Mouse (Mus musculus): Measurements from ENCODE around the gene Nfatc2. TPM values are rescaled to one million over a fixed set of nuclear protein-coding genes. Genes with fewer than 3 reads are reported as not detected.

Gene Nfatc2
- polyA plus RNA-seq (2015; fragmentation: Nextera tagmentation; extraction: Ambion mirVana): 1.6 TPM in 2 replicates

GRCm38 (mm10) chr2:168601491-168602386 is at the start of gene Nfatc2:
TSS of gene Nfatc2 (minus strand) at chr2:168601657.
- peak; percentile 90 for ATAC-seq (ENCODE audit: low read depth)
- WGBS: under 1% methylated on average over 49 of the region's 56 CpGs
- Histone ChIP-seq H3K4me2 (ENCODE audit: low read depth, low read length) (peak within 1 kb of the TSS; percentile 77), H3K4me3 (ENCODE audit: low read length) (peak within 1 kb of the TSS; percentile 45), H3K4me1 (replicated peaks; ENCODE audit: control insufficient read depth, insufficient read depth, low read length) (peaks cover 30% of the 10 kb centered on the region), H3K27ac (ENCODE audit: low read length) (no peak within 1 kb of the TSS), H3K9ac (ENCODE audit: low read length) (peak within 1 kb of the TSS; percentile 49), H3K27me3 (ENCODE audit: control insufficient read depth, insufficient read depth, low read depth, low read length) (peaks cover 25% of the 10 kb centered on the region), H3K9me3 (ENCODE audit: control insufficient read depth, low read length) (no peaks in the 10 kb centered on the region), H3K36me3 (ENCODE audit: control insufficient read depth, insufficient read depth, low read length) (no peaks in the 10 kb centered on the region)

DNA sequence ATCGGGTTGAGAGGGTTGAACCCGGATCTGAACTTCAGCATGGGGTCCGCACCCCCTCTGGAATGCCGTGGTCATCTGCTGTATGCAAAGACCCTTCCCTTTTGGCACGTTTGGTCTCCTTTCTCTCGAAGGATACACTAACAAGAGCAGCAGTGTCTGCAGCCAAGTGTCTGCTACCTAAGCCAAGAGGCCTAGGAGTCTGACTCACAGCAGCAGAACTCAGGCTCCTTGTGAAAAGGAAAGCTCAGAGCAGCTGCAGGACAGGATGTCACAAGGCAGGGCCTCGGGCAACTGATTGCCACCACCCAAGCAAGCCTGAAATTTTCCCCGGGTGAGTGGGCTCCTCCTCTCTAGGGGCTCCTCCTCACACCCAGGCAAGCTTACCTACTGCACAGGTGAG is 46.7 kb upstream of the Nfatc2 start:
- H3K36me3 ChIP-seq (ENCODE audit: control insufficient read depth, insufficient read depth, low read length): no peaks in the 10 kb centered on the region
- 68% methylated on average over 8 of the region's 8 CpGs for WGBS
- ATAC-seq (ENCODE audit: low read depth): no peak

GRCm38 (mm10) chr2:168644855-168645254 is 43.4 kb upstream of the Nfatc2 start:
- Histone ChIP-seq H3K27me3 (ENCODE audit: control insufficient read depth, insufficient read depth, low read depth, low read length) (no peaks in the 10 kb centered on the region), H3K27ac (ENCODE audit: low read length) (no peak overlapping the region), H3K4me2 (ENCODE audit: low read depth, low read length) (no peak overlapping the region), H3K9me3 (ENCODE audit: control insufficient read depth, low read length) (no peaks in the 10 kb centered on the region), H3K4me1 (replicated peaks; ENCODE audit: control insufficient read depth, insufficient read depth, low read length) (no peaks in the 10 kb centered on the region), H3K9ac (ENCODE audit: low read length) (no peak overlapping the region), H3K4me3 (ENCODE audit: low read length) (no peak overlapping the region), H3K36me3 (ENCODE audit: control insufficient read depth, insufficient read depth, low read length) (no peaks in the 10 kb centered on the region)
- WGBS: 71% methylated on average over 6 of the region's 6 CpGs
- no peak for ATAC-seq (ENCODE audit: low read depth)

More for the DNA sequence above, 46.7 kb upstream of the Nfatc2 start:
- Histone ChIP-seq H3K4me2 (ENCODE audit: low read depth, low read length) (no peak overlapping the region), H3K27ac (ENCODE audit: low read length) (no peak overlapping the region), H3K27me3 (ENCODE audit: control insufficient read depth, insufficient read depth, low read depth, low read length) (no peaks in the 10 kb centered on the region), H3K4me3 (ENCODE audit: low read length) (no peak overlapping the region), H3K9me3 (ENCODE audit: control insufficient read depth, low read length) (no peaks in the 10 kb centered on the region), H3K9ac (ENCODE audit: low read length) (no peak overlapping the region), H3K4me1 (replicated peaks; ENCODE audit: control insufficient read depth, insufficient read depth, low read length) (no peaks in the 10 kb centered on the region)

- Histone ChIP-seq H3K27ac (ENCODE audit: low read length) (no peak overlapping the region), H3K4me1 (replicated peaks; ENCODE audit: control insufficient read depth, insufficient read depth, low read length) (no peaks in the 10 kb centered on the region), H3K4me2 (ENCODE audit: low read depth, low read length) (no peak overlapping the region), H3K9ac (ENCODE audit: low read length) (no peak overlapping the region), H3K9me3 (ENCODE audit: control insufficient read depth, low read length) (no peaks in the 10 kb centered on the region), H3K36me3 (ENCODE audit: control insufficient read depth, insufficient read depth, low read length) (no peaks in the 10 kb centered on the region), H3K27me3 (ENCODE audit: control insufficient read depth, insufficient read depth, low read depth, low read length) (no peaks in the 10 kb centered on the region), H3K4me3 (ENCODE audit: low read length) (no peak overlapping the region)
- ATAC-seq (ENCODE audit: low read depth): no peak
- WGBS: 84% methylated on average over 20 of the region's 20 CpGs
Measured at GRCm38 (mm10) chr2:168643524-168644177, 42.2 kb upstream of the Nfatc2 start.

DNA sequence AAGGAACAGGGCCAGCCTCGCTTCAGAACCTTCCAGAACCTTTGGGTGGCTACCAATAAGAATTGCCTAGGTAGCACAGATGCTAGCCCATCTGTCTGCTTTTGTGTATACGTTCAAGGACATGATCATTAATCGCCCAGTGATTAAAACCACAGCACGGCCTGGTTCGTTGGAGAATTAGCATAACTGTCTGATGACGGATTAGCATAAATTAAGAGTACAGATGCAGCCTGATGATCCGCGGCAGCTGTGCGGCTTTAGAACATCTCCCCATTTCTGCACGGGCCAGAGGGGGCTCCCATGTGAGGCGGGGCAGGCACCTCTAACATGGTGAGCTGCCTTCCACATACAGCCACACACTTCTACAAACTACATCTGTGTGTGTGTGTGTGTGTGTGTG is 40.7 kb upstream of the Nfatc2 start:
- WGBS: 67% methylated on average over 11 of the region's 11 CpGs
- no peak for ATAC-seq (ENCODE audit: low read depth)
- H3K36me3 ChIP-seq (ENCODE audit: control insufficient read depth, insufficient read depth, low read length): no peaks in the 10 kb centered on the region

DNA sequence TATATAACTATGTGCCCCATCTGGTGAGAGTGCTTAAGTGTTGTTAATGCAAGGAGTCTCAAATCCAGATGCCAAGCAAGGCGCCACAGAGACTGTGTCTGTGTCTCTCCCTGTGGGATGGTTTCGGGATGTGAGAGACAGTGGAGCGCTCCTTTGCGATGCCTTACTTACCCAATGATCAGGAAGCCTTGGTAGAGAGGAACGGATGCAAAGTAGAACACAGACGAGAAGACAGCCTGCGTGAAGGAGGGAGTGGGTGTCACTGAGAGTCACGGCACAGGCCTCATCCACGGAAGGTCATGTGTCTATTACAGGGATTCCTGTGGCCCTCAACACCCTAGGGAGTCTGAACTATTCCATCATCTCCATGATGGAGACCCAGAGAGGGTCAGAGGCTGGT is 39.0 kb upstream of the Nfatc2 start:
- H3K9ac ChIP-seq (ENCODE audit: low read length): no peak overlapping the region
- no peaks in the 10 kb centered on the region for H3K36me3 ChIP-seq (ENCODE audit: control insufficient read depth, insufficient read depth, low read length)
- H3K9me3 ChIP-seq (ENCODE audit: control insufficient read depth, low read length): no peaks in the 10 kb centered on the region
- ATAC-seq (ENCODE audit: low read depth): no peak
- H3K4me3 ChIP-seq (ENCODE audit: low read length): no peak overlapping the region
- no peaks in the 10 kb centered on the region for H3K4me1 ChIP-seq (replicated peaks; ENCODE audit: control insufficient read depth, insufficient read depth, low read length)
- no peak overlapping the region for H3K27ac ChIP-seq (ENCODE audit: low read length)
- WGBS: 92% methylated on average over 9 of the region's 9 CpGs
- no peaks in the 10 kb centered on the region for H3K27me3 ChIP-seq (ENCODE audit: control insufficient read depth, insufficient read depth, low read depth, low read length)
- H3K4me2 ChIP-seq (ENCODE audit: low read depth, low read length): no peak overlapping the region

More for the DNA sequence above, 40.7 kb upstream of the Nfatc2 start:
- Histone ChIP-seq H3K9ac (ENCODE audit: low read length) (no peak overlapping the region), H3K4me1 (replicated peaks; ENCODE audit: control insufficient read depth, insufficient read depth, low read length) (no peaks in the 10 kb centered on the region), H3K27ac (ENCODE audit: low read length) (no peak overlapping the region), H3K4me2 (ENCODE audit: low read depth, low read length) (no peak overlapping the region), H3K9me3 (ENCODE audit: control insufficient read depth, low read length) (no peaks in the 10 kb centered on the region), H3K4me3 (ENCODE audit: low read length) (no peak overlapping the region), H3K27me3 (ENCODE audit: control insufficient read depth, insufficient read depth, low read depth, low read length) (no peaks in the 10 kb centered on the region)

GRCm38 (mm10) chr2:168634881-168635280 is 33.4 kb upstream of the Nfatc2 start:
- Histone ChIP-seq H3K4me1 (replicated peaks; ENCODE audit: control insufficient read depth, insufficient read depth, low read length) (no peaks in the 10 kb centered on the region; the same call in 1 of the 2 replicates), H3K9me3 (ENCODE audit: control insufficient read depth, low read length) (no peaks in the 10 kb centered on the region), H3K4me2 (ENCODE audit: low read depth, low read length) (no peak overlapping the region), H3K9ac (ENCODE audit: low read length) (no peak overlapping the region), H3K27ac (ENCODE audit: low read length) (no peak overlapping the region), H3K4me3 (ENCODE audit: low read length) (no peak overlapping the region), H3K36me3 (ENCODE audit: control insufficient read depth, insufficient read depth, low read length) (no peaks in the 10 kb centered on the region), H3K27me3 (ENCODE audit: control insufficient read depth, insufficient read depth, low read depth, low read length) (no peaks in the 10 kb centered on the region)
- 70% methylated on average over 7 of the region's 7 CpGs for WGBS
- no peak for ATAC-seq (ENCODE audit: low read depth)

DNA sequence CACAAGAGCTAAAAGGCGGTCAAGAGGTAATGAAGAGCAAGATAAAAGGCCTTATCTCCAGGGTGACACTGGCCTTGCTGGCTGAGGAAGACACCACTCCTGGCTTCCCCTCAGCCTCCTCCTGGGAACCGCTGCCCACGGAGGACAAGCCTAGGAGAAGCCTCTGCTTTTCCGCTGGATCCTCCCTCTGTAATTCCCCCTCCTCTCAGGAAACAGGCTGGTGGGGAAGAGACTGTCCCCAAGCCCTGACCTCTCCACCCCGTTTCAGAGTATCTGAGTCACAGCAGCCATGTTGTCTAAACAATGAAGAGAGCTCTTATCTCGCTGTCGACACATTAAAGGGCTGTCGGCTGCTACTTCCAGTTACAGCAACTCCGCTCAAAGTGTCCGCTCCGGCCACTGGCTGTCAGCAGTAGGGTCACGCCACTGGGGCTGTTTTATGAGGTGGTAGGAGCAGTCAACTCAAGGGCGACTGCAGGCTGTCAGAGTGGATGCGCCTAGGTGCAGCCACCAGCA is 31.9 kb upstream of the Nfatc2 start:
- WGBS: 17% methylated on average over 14 of the region's 14 CpGs
- Histone ChIP-seq H3K27me3 (ENCODE audit: control insufficient read depth, insufficient read depth, low read depth, low read length) (no peaks in the 10 kb centered on the region), H3K27ac (ENCODE audit: low read length) (no peak overlapping the region), H3K9ac (ENCODE audit: low read length) (no peak overlapping the region), H3K36me3 (ENCODE audit: control insufficient read depth, insufficient read depth, low read length) (no peaks in the 10 kb centered on the region), H3K4me3 (ENCODE audit: low read length) (no peak overlapping the region), H3K9me3 (ENCODE audit: control insufficient read depth, low read length) (no peaks in the 10 kb centered on the region), H3K4me1 (replicated peaks; ENCODE audit: control insufficient read depth, insufficient read depth, low read length) (no peaks in the 10 kb centered on the region; the same call in 1 of the 2 replicates), H3K4me2 (ENCODE audit: low read depth, low read length) (no peak overlapping the region)
- ATAC-seq (ENCODE audit: low read depth): peak; percentile 32; the same call in 1 of the 2 replicates

GRCm38 (mm10) chr2:168632543-168632942 is 31.1 kb upstream of the Nfatc2 start:
- Histone ChIP-seq H3K4me1 (replicated peaks; ENCODE audit: control insufficient read depth, insufficient read depth, low read length) (no peaks in the 10 kb centered on the region; the same call in 1 of the 2 replicates), H3K36me3 (ENCODE audit: control insufficient read depth, insufficient read depth, low read length) (no peaks in the 10 kb centered on the region), H3K27ac (ENCODE audit: low read length) (no peak overlapping the region), H3K27me3 (ENCODE audit: control insufficient read depth, insufficient read depth, low read depth, low read length) (peaks cover 2% of the 10 kb centered on the region; the same call in 1 of the 2 replicates), H3K4me2 (ENCODE audit: low read depth, low read length) (no peak overlapping the region), H3K9me3 (ENCODE audit: control insufficient read depth, low read length) (no peaks in the 10 kb centered on the region), H3K9ac (ENCODE audit: low read length) (no peak overlapping the region), H3K4me3 (ENCODE audit: low read length) (no peak overlapping the region)
- WGBS: 59% methylated on average over 6 of the region's 6 CpGs
- no peak for ATAC-seq (ENCODE audit: low read depth)
